Comparison of ENCODE assay signal across 15 mouse cellular contexts in the genomic region with DNA sequence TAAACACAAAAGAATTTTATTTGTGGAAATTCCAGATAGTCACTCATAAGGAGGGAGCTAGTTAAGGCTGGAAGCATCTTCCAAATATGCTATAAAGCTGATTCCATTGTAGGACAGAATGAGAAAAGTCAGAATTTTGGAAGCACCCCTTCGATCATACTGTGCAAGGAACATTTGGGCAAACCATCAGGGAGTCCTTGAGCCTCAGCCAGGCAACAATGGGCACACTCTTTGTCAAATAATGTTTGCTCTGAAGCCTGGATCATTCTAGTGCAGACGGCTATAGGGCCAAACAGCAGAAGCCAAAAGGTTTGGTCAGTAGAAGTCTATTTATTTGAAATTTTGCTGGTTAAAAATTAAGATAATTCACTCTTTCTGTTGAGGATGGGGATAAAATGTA.
"Had no signal": no experiment of that assay in that cellular context is flagged by ENCODE, and none has a peak within 500 bp of the region (broad histone marks: within the 10 kb centered on the region; RNA-seq: fewer than 3 reads in every experiment).

No protein-coding gene starts in this region.

- DNase-seq: kidney, postnatal 14 days; lung, embryonic 14.5 days; lung, postnatal 10 days; lung, postnatal 4 days; retina, postnatal 1 day; right cerebral cortex, postnatal 4 days; spleen, adult 18-20 months; thymus, adult 18-20 months; thymus, postnatal 14 days had no signal

- H3K27ac ChIP-seq: limb, embryonic 15.5 days; liver, embryonic 12.5 days; midbrain, embryonic 15.5 days; neural tube, embryonic 13.5 days had no signal

- ATAC-seq: liver, embryonic 12.5 days; midbrain, embryonic 15.5 days had no signal

- H3K4me2 ChIP-seq: limb, embryonic 15.5 days; liver, embryonic 12.5 days; lung, embryonic 14.5 days; midbrain, embryonic 11.5 days; midbrain, embryonic 15.5 days; neural tube, embryonic 13.5 days had no signal

- H3K4me1 ChIP-seq: limb, embryonic 15.5 days; liver, embryonic 12.5 days; megakaryocyte, embryonic 14.5 days; midbrain, embryonic 15.5 days; neural tube, embryonic 13.5 days had no signal

- H3K9me3 ChIP-seq: limb, embryonic 15.5 days; liver, embryonic 12.5 days; megakaryocyte, embryonic 14.5 days; midbrain, embryonic 15.5 days; neural tube, embryonic 13.5 days had no signal

- H3K4me3 ChIP-seq: limb, embryonic 15.5 days; liver, embryonic 12.5 days; megakaryocyte, embryonic 14.5 days; midbrain, embryonic 15.5 days; neural tube, embryonic 13.5 days had no signal

- H3K27me3 ChIP-seq: limb, embryonic 15.5 days; liver, embryonic 12.5 days; megakaryocyte, embryonic 14.5 days; midbrain, embryonic 15.5 days; neural tube, embryonic 13.5 days had no signal

- H3K36me3 ChIP-seq: limb, embryonic 15.5 days; liver, embryonic 12.5 days; midbrain, embryonic 15.5 days; neural tube, embryonic 13.5 days had no signal

- H3K9ac ChIP-seq: limb, embryonic 15.5 days; liver, embryonic 12.5 days; lung, embryonic 14.5 days; midbrain, embryonic 15.5 days; neural tube, embryonic 13.5 days had no signal
